Mouse (Mus musculus) CH12.LX (cell line): ENCODE measurements around the gene Gm43064.
"Not testable (repeated sequence)": the region's sequence is repeated elsewhere in the genome, so short reads cannot be mapped to it uniquely, and the experiment has no call there.

ENCODE experiments used
- IRF4 ChIP-seq: IDR thresholded peaks from 2 replicates; pipeline ENCODE4 v1.6.1; 2014; ENCODE audit warnings: low read depth, mild to moderate bottlenecking, inconsistent platforms, low read length, improper control_type of control experiment
- KAT2A ChIP-seq: IDR thresholded peaks from 2 replicates; pipeline ENCODE4 v1.6.1; 2012; ENCODE audit warnings: low read length, improper control_type of control experiment, inconsistent platforms; ENCODE audit not compliant: insufficient replicate concordance
- MAFK ChIP-seq: IDR thresholded peaks from 2 replicates; pipeline ENCODE4 v1.6.1; 2011; ENCODE audit warnings: low read length, improper control_type of control experiment; ENCODE audit not compliant: insufficient replicate concordance
- MAX ChIP-seq: IDR thresholded peaks from 2 replicates; pipeline ENCODE4 v1.6.1; 2011; ENCODE audit warnings: low read length, improper control_type of control experiment
- POLR2A ChIP-seq: IDR thresholded peaks from 2 replicates; pipeline ENCODE4 v1.6.1; 2011; ENCODE audit warnings: low read depth, mild to moderate bottlenecking, improper control_type of control experiment, low read length
- TBP ChIP-seq: conservative IDR thresholded peaks from 2 replicates; pipeline ENCODE4 v1.6.1; 2011; ENCODE audit warnings: low read depth, low read length, improper control_type of control experiment
- ZC3H11A ChIP-seq: IDR thresholded peaks from 2 replicates; pipeline ENCODE4 v1.6.1; 2012; ENCODE audit warnings: low read depth, mild to moderate bottlenecking, inconsistent platforms, low read length, improper control_type of control experiment
- ZMIZ1 ChIP-seq: IDR thresholded peaks from 2 replicates; pipeline ENCODE4 v1.6.1; 2012; ENCODE audit warnings: low read depth, mild to moderate bottlenecking, inconsistent platforms, low read length, improper control_type of control experiment

DNA sequence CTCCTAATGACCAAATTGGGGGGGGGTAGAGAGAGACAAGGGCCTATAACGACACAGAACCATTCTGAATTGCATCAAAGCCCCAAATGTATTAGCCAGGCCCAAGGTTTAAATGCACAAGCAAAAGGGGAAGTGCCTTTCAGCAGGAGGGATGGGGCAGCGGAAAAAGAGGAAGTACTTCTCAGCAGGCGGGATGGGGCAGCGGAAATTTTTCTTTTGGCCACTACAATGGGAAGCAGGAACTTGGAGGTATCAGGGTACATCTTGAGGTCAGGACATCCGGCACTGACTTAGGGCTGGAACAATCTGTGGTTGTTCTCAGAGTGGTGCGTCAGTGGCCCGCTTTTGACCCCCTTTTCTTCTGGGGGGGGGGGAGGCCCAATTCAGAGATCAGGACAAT is 31.6 kb downstream of the Gm43064 start:
- TF ChIP-seq POLR2A, KAT2A, MAX, IRF4, TBP, ZMIZ1, ZC3H11A, MAFK: not testable (repeated sequence)
